Mouse (Mus musculus) liver, adult (tissue): ENCODE data around the gene En1.

Experiments used
- GATA4 ChIP-seq: IDR thresholded peaks from 2 replicates; pipeline ENCODE4 v1.6.1; 2014; ENCODE audit warnings: mild to moderate bottlenecking, low read length; ENCODE audit not compliant: insufficient replicate concordance

En1 gene

DNA sequence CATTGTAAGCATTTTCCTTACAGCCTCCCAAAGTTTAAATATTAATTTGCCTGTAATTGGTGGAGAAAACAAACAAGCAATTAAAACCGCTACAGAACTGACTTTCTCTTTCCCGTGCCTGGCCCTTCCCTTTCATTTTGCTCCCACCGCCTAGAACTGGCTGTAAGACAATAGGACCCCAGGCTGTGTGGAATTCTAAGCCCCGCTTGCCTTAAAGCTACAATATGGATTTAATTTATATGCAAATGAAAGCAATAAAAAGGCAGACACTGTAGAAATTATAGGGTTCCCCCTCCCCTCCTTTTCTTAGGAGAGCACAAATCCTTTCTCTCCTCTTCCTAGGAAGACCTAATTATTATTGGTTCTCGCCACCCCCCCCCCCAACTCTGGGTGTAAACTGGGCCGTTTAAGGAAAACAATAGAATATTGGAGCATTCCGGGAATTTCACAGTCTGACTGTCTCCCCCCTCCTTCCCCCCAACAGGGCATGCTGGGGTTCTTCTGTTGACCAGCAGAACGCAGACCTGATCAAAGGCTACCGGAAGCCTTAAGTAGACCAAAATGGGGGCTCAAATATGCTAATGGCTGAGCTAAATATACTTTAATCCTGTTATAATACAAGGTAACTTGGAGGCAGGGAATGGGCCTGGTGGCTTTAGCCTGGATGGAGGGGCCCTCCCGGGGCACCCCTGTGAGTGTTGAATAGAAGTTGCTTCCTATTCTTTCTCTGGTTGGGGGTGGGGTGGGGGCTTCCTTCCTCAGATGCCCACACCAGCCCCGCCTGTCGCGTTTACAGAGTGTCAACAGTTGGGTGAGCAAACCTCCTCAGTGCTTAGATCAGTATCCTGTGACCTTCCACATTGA, 41.9 kb downstream of the En1 start:
- TF ChIP-seq GATA4, result no peak

DNA sequence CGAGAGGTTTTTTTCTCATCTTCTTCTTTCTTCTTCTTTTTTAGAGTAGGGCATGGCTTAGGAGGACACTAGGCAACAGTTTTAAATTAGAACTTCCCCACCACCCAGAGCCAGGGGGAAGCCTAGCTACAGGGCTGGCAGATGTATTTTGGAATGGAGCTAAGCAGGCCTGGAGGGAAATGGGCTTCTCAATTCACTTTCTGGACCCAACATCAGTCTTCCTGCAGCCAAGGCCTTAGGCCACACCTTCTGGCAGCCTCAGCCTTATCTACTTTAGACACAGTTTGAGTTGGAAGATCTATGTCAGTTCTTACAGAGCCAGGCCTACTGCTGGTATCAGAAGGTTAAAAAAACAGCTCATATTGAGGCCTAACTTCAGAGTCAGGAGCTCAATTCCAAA, 42.5 kb downstream of the En1 start:
- no peak for TF ChIP-seq GATA4

DNA sequence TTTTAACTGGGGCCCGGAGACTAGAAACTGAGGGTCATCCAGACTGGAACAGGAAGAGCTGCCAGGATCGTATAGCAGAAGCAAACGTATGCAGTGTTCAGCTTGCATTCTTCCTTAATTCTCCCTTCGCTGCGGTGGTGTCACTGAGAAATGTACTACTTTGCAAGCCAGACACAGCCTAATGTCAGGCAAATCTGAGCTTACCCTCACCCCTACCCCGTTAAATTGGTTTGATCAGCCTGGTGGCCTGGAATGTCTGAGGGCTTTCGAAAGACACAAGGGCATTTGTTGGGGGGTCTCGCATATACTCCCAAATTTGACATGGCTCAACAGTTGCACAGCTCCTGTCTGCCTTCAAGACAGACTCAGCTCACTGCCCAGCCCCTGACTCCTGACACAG, 47.9 kb downstream of the En1 start:
- no peak for TF ChIP-seq GATA4

DNA sequence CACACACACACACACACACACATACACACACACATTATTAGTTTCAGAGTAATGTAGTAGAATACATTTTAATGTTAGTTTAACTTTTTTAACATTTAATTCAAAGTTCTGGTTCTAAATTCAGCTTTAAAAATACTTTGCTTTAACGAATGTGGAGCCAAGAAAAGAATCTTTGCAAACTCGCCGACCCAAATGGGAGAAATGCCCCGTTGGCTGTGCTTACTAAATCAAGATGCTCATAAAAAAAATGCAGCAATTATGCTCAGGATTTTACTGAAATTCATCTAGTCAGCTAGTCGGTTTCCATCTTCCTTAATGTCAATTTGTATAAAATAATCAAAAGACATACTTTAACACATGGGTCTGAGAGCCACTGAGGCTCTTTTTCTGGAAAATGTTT, 49.8 kb downstream of the En1 start:
- no peak for TF ChIP-seq GATA4

DNA sequence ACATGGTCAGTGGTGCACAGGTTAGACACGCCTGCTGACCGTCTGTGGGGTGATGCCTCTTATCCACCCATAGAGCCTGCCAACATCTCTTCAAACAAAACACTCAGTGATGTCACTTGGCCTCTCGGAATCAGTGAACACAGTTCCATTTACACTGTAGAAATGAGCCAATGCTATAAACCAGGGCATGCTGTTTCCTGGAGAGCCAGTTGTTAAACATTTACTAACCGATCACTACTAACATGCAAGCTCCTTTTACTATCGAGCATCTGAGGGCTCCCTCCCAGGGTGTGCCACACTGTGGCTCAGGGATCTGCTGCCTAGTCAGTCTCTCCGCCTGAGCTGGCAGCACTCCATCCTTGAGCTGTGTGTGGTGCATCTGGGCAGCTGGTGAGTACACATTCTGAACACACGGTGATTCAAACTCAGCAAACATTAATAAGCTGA, 52.8 kb downstream of the En1 start:
- no peak for TF ChIP-seq GATA4
